Mouse (Mus musculus) kidney, postnatal 0 days (tissue): ENCODE results near the gene Cdcp1. TPM values are rescaled to one million over a fixed set of nuclear protein-coding genes. Genes with fewer than 3 reads are reported as not detected.

Experiments
- ATAC-seq: fragments of 200-750 bp; cut with Nextera tagmentation; replicated peaks from 2 replicates; pipeline ENCODE4 v1.8.0; 2017; ENCODE audit warnings: low read depth, moderate number of reproducible peaks, moderate TSS enrichment, moderate library complexity; ENCODE audit not compliant: low FRiP score
- DNase-seq: peaks from one replicate; pipeline ENCODE4 v3.0.0-alpha.2; 2016; ENCODE audit warnings: low spot score
- H3K27ac ChIP-seq: fragments of 300-500 bp; sonication (generic); 2 replicates; pipeline ENCODE4 v1.5.1; 2014; ENCODE audit warnings: mild to moderate bottlenecking
- H3K27me3 ChIP-seq: fragments of 300-500 bp; sonication (generic); 2 replicates; pipeline ENCODE4 v1.6.1; 2014; ENCODE audit warnings: low read length, mixed read lengths; ENCODE audit not compliant: insufficient read depth
- H3K36me3 ChIP-seq: fragments of 300-500 bp; sonication (generic); 2 replicates; pipeline ENCODE4 v1.6.1; 2014; ENCODE audit warnings: low read length, mixed read lengths; ENCODE audit not compliant: insufficient read depth
- H3K4me1 ChIP-seq: fragments of 300-500 bp; sonication (generic); replicated peaks from 2 replicates; pipeline ENCODE4 v1.6.1; 2014; ENCODE audit warnings: antibody characterized with exemption, low read length, mixed read lengths; ENCODE audit not compliant: insufficient read depth
- H3K4me2 ChIP-seq: fragments of 300-500 bp; sonication (generic); 2 replicates; pipeline ENCODE4 v1.6.1; 2014; ENCODE audit warnings: mild to moderate bottlenecking, low read length, moderate library complexity, mixed read lengths
- H3K4me3 ChIP-seq: fragments of 300-500 bp; sonication (generic); replicated peaks from 2 replicates; pipeline ENCODE4 v1.5.1; 2014; ENCODE audit warnings: low read depth, low read length
- H3K9ac ChIP-seq: fragments of 300-500 bp; sonication (generic); 2 replicates; pipeline ENCODE4 v1.6.1; 2014; ENCODE audit warnings: low read depth, low read length
- H3K9me3 ChIP-seq: fragments of 300-500 bp; sonication (generic); replicated peaks from 2 replicates; pipeline ENCODE4 v1.6.1; 2016; ENCODE audit warnings: low read length, inconsistent platforms, mixed read lengths
- CTCF ChIP-seq: IDR thresholded peaks from 2 replicates; pipeline ENCODE4 v1.5.1; 2016; ENCODE audit warnings: antibody characterized with exemption, low read depth, mild to moderate bottlenecking, moderate library complexity
- WGBS: fragments of 180-500 bp; shearing (Covaris S2); extraction: QIAGEN DNeasy Blood & Tissue Kit; methylation state at CpG from one replicate; pipeline ENCODE4 v1.1.7; 2014; 5-methylcytosine and 5-hydroxymethylcytosine counted together
- polyA plus RNA-seq: library from polyadenylated mRNA; unstranded; fragments of >200 nt; fragmentation: Nextera tagmentation; extraction: Ambion mirVana; gene quantifications from 2 replicates; pipeline ENCODE4 v1.2.1, GENCODE M21; 2015

The Cdcp1 gene
- polyA plus RNA-seq, 1 experiment from 2014 or later = 6.8 TPM

DNA sequence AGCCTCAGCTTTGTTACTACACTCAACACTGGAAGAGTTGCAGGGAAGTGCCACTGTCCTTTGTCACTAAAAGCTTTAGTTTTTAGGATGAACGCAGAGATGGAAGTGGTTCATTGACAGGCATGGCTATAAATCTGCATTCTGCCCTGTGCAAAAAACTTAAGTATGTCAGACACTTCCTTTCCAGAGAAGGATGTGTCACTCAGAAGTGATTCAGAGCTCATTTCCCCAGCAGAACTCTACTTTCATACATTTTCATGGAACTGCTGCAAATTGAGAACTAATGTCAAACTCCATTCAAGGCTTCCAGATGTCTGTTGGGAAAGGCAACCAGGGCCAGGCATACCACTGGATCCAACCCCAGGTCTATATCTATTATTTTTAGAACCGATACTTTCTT, 27.6 kb downstream of the Cdcp1 start:
- H3K27me3 ChIP-seq = no peaks in the 10 kb centered on the region
- WGBS = 62% methylated on average over 2 of the region's 2 CpGs
- no peaks in the 10 kb centered on the region for H3K9me3 ChIP-seq
- no peak for TF ChIP-seq CTCF
- no peak overlapping the region for H3K9ac ChIP-seq
- no peaks in the 10 kb centered on the region for H3K4me1 ChIP-seq
- DNase-seq (peak; percentile 16), ATAC-seq (no peak)
- H3K27ac ChIP-seq = no peak overlapping the region
- no peak overlapping the region for H3K4me2 ChIP-seq
- no peak overlapping the region for H3K4me3 ChIP-seq
- no peaks in the 10 kb centered on the region for H3K36me3 ChIP-seq

DNA sequence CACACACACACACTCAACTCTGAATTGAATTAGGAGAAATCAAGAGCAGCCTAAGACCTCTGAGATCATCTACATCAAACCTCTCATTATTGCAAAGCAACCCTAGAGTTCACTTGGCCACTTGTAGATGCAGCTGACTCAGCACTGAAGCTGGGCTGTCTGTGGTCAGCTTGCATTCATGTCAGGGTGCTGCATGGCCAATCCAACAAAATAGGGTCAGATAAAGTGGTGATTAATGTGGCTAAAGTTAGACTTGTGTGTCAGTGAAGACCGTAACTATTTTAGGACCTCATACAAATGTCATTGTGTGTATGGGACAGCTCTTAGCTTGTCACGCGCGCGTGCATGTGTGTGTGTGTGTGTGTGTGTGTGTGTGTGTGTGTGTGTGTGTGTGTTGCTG, 28.2 kb downstream of the Cdcp1 start:
- ATAC-seq (no peak), DNase-seq (no peak)
- no peak overlapping the region for H3K9ac ChIP-seq
- H3K4me1 ChIP-seq = no peaks in the 10 kb centered on the region
- H3K4me2 ChIP-seq = no peak overlapping the region
- no peaks in the 10 kb centered on the region for H3K9me3 ChIP-seq
- no peak overlapping the region for H3K4me3 ChIP-seq
- TF ChIP-seq CTCF = no peak
- no peaks in the 10 kb centered on the region for H3K36me3 ChIP-seq
- H3K27me3 ChIP-seq = no peaks in the 10 kb centered on the region
- H3K27ac ChIP-seq = no peak overlapping the region
- WGBS = 88% methylated on average over 5 of the region's 5 CpGs

DNA sequence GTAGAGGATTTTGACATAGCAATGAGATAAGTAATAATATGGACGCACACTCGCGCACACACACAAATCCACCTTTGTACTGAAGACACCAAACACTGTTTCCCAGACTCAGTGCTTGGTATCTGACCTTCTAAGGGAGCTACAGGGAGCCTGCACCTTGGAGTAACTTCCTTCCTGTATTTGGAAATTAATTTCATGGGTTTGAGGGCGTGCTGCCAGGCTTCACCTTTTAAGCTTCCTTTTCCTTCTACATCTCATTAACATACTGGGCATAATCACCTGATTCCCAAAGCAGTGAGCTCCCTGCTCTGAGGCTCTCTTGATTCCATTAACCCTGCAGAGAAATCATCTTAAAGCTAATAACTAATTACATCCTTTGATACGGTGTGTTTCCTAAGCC, 29.7 kb downstream of the Cdcp1 start:
- Histone ChIP-seq H3K9me3 (no peaks in the 10 kb centered on the region), H3K4me2 (no peak overlapping the region), H3K4me3 (no peak overlapping the region), H3K27ac (no peak overlapping the region), H3K36me3 (no peaks in the 10 kb centered on the region), H3K9ac (no peak overlapping the region), H3K4me1 (no peaks in the 10 kb centered on the region), H3K27me3 (no peaks in the 10 kb centered on the region)
- DNase-seq = no peak
- 80% methylated on average over 5 of the region's 5 CpGs for WGBS
- no peak for TF ChIP-seq CTCF
- ATAC-seq = no peak

DNA sequence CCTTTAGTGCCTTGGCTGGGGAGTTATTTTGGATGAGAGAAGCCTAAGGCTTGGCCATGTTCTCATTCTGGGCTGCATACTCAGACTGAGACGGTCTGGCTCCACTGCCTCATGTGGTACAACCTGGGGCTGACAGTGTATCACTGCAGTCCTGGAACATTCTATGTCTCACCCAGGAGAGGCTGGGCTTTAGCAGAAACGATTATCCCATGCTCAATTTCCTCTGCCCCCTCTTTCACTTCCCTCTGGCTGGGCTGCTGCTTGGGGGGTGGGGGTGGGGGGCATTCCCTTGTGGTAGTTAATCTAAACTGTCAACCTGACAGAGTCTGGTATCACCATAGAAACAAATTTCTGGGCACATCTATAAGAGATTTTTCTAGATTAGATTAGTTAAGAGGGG, 30.3 kb downstream of the Cdcp1 start:
- H3K4me1 ChIP-seq = no peaks in the 10 kb centered on the region
- H3K36me3 ChIP-seq = no peaks in the 10 kb centered on the region
- 52% methylated on average over 2 of the region's 2 CpGs for WGBS
- no peak for TF ChIP-seq CTCF
- no peak overlapping the region for H3K9ac ChIP-seq
- no peaks in the 10 kb centered on the region for H3K9me3 ChIP-seq
- DNase-seq = no peak
- no peak overlapping the region for H3K27ac ChIP-seq
- no peaks in the 10 kb centered on the region for H3K27me3 ChIP-seq
- H3K4me2 ChIP-seq = no peak overlapping the region
- H3K4me3 ChIP-seq = no peak overlapping the region
- ATAC-seq = no peak

DNA sequence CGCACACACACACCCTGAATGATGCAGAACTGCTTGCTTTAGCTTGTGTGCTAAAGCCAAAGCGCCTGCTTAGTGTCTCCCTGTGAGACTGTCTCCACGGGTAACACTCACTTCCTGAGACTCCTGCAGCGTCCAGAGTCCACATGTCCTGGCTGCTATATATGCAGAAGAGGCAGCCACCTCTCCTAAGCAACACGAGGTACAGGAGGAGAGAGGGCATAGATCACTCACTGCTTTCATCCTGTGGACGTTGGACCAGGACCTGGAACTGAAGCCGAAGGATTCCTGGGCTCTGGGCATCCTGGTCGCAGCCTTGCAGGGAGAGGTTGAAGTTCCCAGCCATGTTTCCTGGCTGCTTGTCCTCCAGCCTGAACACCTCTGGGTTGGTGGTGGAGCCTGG, 32.6 kb downstream of the Cdcp1 start:
- Histone ChIP-seq H3K4me3 (no peak overlapping the region), H3K9me3 (no peaks in the 10 kb centered on the region), H3K27ac (peak overlapping the region; percentile 50; the same call in 1 of the 2 replicates), H3K4me1 (no peaks in the 10 kb centered on the region), H3K27me3 (no peaks in the 10 kb centered on the region), H3K9ac (no peak overlapping the region), H3K4me2 (no peak overlapping the region), H3K36me3 (no peaks in the 10 kb centered on the region)
- WGBS = 68% methylated on average over 8 of the region's 8 CpGs
- no peak for TF ChIP-seq CTCF
- ATAC-seq (peak; percentile 93), DNase-seq (peak; percentile 15)

DNA sequence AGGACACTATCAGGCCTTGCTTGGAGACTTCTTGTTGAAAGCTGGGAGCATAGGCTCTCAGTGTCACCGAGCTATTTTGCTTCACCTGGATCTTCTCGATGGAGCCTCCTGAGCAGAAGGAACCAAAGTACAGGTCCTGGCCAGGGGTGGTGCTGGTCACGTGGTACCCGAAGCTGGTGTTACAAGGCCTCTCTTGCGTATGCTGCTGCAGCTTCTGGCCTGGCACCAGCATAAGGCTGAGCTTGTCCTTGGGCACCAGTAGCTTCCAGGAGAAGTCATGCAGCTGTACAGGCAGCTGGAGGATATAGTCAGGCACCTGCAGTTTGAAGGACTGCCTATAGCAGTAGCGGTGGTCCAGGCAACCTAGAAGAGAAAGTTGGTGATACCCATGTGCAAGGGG, 35.8 kb downstream of the Cdcp1 start:
- Histone ChIP-seq H3K9ac (no peak overlapping the region), H3K4me1 (no peaks in the 10 kb centered on the region), H3K36me3 (no peaks in the 10 kb centered on the region), H3K27me3 (no peaks in the 10 kb centered on the region), H3K4me2 (no peak overlapping the region), H3K27ac (no peak overlapping the region), H3K4me3 (no peak overlapping the region), H3K9me3 (no peaks in the 10 kb centered on the region)
- no peak for TF ChIP-seq CTCF
- 94% methylated on average over 6 of the region's 6 CpGs for WGBS
- DNase-seq (no peak), ATAC-seq (no peak)

DNA sequence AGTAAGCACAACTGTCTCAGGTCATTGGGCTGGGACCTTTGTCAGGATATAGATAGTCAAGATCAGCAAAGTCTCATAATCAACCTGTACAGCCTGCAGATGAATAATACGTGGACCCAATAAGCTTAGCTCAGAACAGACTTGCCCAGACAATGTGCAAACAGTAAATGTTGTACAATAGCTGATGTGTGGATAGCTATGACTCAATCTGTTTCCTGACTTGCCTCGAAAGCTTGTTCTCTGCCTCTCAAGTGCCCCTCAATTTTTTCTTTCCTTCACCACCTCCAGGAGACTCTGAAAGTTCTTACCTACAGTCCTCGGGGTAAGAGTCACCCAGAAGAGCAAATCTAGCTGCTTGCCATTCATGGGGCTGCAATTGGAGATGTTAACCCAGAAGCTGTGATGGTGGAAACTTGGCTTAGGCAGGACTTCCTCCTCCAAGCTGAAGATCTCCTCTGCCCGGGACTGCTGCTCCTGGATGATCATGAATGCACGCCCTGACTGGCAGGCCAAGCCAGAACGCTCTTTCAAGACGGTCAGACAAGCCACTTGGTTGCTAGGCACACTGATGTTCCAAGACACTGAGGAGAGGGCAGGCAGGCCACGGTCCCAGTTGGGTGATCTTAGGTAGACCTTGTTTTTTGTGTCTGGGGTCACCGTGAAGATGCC, 38.3 kb downstream of the Cdcp1 start:
- Histone ChIP-seq H3K27me3 (no peaks in the 10 kb centered on the region), H3K4me3 (no peak overlapping the region), H3K36me3 (0 out of 2 replicates have a peak, but pooled peaks cover 4% of the 10 kb centered on the region), H3K4me2 (no peak overlapping the region), H3K4me1 (no peaks in the 10 kb centered on the region), H3K9me3 (no peaks in the 10 kb centered on the region), H3K9ac (no peak overlapping the region), H3K27ac (no peak overlapping the region)
- ATAC-seq (no peak), DNase-seq (no peak)
- no peak for TF ChIP-seq CTCF
- 83% methylated on average over 9 of the region's 9 CpGs for WGBS
